Mouse (Mus musculus) intestine, embryonic 15.5 days (tissue): ENCODE measurements at regions not wholly inside any gene's neighbourhood (a gene's known extent, or its start where the extent isn't known, plus 50 kb on each side); places are given as distances from the start of the nearest gene placed in this dataset.
A peak's percentile ranks its signal among the peaks of the same experiment; 100 is the strongest.

ENCODE experiments used
- ATAC-seq: fragments of 200-750 bp; cut with Nextera tagmentation; 2 replicates; pipeline ENCODE4 v1.8.0; 2017; ENCODE audit warnings: moderate TSS enrichment, moderate library complexity
- H3K27ac ChIP-seq: fragments of 300-500 bp; sonication (generic); 2 replicates; pipeline ENCODE4 v1.5.1; 2015; ENCODE audit warnings: mild to moderate bottlenecking, inconsistent platforms
- H3K27me3 ChIP-seq: fragments of 300-500 bp; sonication (generic); replicated peaks from 2 replicates; pipeline ENCODE4 v1.6.1; 2015; ENCODE audit warnings: inconsistent platforms
- H3K36me3 ChIP-seq: fragments of 300-500 bp; sonication (generic); 2 replicates; pipeline ENCODE4 v1.6.1; 2015; ENCODE audit warnings: inconsistent platforms
- H3K4me1 ChIP-seq: fragments of 300-500 bp; sonication (generic); replicated peaks from 2 replicates; pipeline ENCODE4 v1.6.1; 2015; ENCODE audit warnings: inconsistent platforms
- H3K4me2 ChIP-seq: fragments of 300-500 bp; sonication (generic); replicated peaks from 2 replicates; pipeline ENCODE4 v1.6.1; 2015; ENCODE audit warnings: mild to moderate bottlenecking, inconsistent platforms
- H3K4me3 ChIP-seq: fragments of 300-500 bp; sonication (generic); replicated peaks from 2 replicates; pipeline ENCODE4 v1.5.1; 2015; ENCODE audit warnings: inconsistent platforms
- H3K9ac ChIP-seq: fragments of 300-500 bp; sonication (generic); 2 replicates; pipeline ENCODE4 v1.6.1; 2015; ENCODE audit warnings: inconsistent platforms
- H3K9me3 ChIP-seq: fragments of 300-500 bp; sonication (generic); 2 replicates; pipeline ENCODE4 v1.6.1; 2016; ENCODE audit warnings: inconsistent platforms
- WGBS: fragments of 180-500 bp; shearing (Covaris S2); methylation state at CpG from one replicate; pipeline ENCODE4 v1.1.7; 2015; 5-methylcytosine and 5-hydroxymethylcytosine counted together

DNA sequence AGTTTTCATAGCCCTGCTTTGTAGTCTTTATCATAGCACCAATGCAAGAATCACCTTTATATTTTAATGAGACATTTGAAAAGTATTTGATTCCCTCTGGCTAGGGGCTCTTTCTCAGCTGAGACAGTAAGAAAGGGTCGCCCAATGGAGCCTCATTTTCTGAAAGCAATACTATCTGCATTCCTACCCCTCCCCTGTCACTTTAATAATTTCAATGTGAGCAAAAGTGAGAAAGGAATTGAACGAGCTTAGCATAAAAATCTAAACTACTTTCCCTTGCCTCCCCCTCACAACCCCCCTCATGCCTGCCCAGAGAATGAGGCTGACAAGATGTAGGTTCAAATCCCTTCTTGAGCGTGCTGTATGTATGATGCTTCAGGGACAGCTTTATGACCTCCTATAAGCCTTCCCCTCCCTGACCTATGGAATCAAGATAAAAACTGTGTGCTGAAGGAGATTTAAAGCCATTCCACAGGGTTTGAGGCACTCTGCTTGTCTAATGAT lies 266.6 kb downstream of the Fam49a start:
- no peaks in the 10 kb centered on the region for H3K27me3 ChIP-seq
- H3K9me3 ChIP-seq: no peaks in the 10 kb centered on the region
- no peak overlapping the region for H3K4me2 ChIP-seq
- H3K27ac ChIP-seq: no peak overlapping the region
- no peak for ATAC-seq
- WGBS: 50% methylated on average over 3 of the region's 3 CpGs
- H3K9ac ChIP-seq: no peak overlapping the region
- H3K4me1 ChIP-seq: no peaks in the 10 kb centered on the region
- H3K36me3 ChIP-seq: no peaks in the 10 kb centered on the region
- no peak overlapping the region for H3K4me3 ChIP-seq

DNA sequence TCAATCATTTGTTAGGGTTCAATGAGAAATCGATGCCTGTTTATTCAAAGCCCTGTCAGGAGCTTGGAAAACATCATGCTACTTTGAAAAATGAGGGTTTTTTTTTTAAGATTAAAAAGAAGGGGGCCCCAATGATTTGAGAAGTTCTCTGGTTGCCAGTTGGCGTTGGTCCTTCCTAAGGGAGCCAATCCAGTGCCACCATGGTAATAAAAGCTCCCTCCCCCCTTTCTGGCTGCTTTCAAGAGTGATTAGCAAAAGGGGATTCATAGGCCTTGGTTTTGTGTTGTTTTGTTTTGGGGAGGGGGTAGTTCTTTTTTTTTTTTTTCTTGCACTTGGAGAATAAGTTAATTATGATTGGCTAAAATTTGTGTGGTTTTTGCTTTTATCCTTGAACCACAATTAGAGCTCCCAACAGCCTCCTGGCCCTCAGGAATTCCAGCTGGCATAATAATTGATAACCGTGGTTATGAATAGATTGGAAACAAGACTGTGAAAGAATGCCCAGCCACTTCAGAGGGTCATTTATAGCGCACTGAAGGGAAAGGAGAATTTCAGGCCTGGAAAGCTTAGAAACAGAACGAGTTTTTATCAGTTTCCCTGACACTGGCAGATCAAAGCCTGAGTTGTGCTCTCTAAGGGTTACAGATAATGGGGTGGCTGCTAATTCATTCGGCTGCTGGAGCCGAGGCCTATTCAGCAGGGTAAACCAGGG lies 266.0 kb downstream of the Fam49a start:
- no peaks in the 10 kb centered on the region for H3K36me3 ChIP-seq
- no peak overlapping the region for H3K4me3 ChIP-seq
- H3K4me2 ChIP-seq: no peak overlapping the region
- H3K9me3 ChIP-seq: no peaks in the 10 kb centered on the region
- no peak for ATAC-seq
- no peak overlapping the region for H3K9ac ChIP-seq
- WGBS: 39% methylated on average over 7 of the region's 7 CpGs
- no peak overlapping the region for H3K27ac ChIP-seq
- H3K4me1 ChIP-seq: no peaks in the 10 kb centered on the region
- no peaks in the 10 kb centered on the region for H3K27me3 ChIP-seq

DNA sequence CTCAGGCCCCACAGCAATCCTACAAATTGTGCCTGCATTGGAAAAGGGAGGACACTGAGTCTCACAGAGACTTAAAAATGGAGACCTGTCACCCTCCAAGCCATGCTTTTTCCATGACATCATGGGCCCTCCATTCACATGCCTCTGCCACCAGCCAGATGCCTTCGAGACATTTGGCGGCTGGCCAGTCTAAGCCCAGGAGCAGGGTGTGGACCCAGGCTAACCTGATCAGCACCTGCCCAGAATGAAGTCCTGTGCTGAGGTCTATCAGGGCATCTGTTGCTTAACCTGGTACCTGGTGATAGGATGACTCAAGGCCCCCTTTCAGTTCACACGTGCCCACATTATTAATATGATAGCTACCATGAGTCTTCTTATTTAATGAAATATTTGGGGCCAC lies 265.4 kb downstream of the Fam49a start:
- Histone ChIP-seq H3K9ac (no peak overlapping the region), H3K36me3 (no peaks in the 10 kb centered on the region), H3K4me3 (no peak overlapping the region), H3K27me3 (no peaks in the 10 kb centered on the region), H3K4me2 (no peak overlapping the region), H3K27ac (no peak overlapping the region), H3K9me3 (no peaks in the 10 kb centered on the region), H3K4me1 (no peaks in the 10 kb centered on the region)
- ATAC-seq: peak; percentile 51; the same call in 1 of the 2 replicates
- WGBS: 77% methylated on average over 3 of the region's 3 CpGs

DNA sequence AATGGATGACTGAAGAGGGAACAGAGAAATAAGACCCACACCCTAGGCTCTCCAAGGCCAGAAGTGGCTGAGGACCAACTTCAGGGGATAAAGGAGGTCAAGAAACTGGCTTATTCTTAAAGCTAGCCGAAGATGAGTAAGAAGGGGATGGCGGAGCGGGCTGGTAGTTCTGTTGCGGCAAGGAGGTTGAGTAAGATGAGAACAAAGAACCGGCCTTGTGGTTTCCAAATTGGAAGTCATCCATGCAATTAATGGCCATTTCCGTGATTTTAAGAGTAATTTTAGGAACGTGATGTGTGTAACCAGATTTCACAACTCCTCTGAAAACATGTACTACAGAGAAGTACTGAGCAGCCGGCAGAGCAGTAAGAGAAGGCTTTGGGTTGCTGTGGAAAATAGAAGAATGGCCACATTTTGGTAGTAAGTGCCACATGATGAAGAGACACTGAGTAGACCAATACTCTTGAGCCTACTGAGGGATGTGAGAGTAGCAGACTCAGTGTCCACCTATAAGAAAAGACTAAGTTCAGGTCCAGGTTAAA lies 258.4 kb downstream of the Fam49a start:
- ATAC-seq: no peak
- Histone ChIP-seq H3K27ac (no peak overlapping the region), H3K9me3 (no peaks in the 10 kb centered on the region), H3K9ac (no peak overlapping the region), H3K4me1 (no peaks in the 10 kb centered on the region), H3K27me3 (no peaks in the 10 kb centered on the region), H3K36me3 (no peaks in the 10 kb centered on the region), H3K4me3 (no peak overlapping the region), H3K4me2 (no peak overlapping the region)
- WGBS: 98% methylated on average over 8 of the region's 8 CpGs

DNA sequence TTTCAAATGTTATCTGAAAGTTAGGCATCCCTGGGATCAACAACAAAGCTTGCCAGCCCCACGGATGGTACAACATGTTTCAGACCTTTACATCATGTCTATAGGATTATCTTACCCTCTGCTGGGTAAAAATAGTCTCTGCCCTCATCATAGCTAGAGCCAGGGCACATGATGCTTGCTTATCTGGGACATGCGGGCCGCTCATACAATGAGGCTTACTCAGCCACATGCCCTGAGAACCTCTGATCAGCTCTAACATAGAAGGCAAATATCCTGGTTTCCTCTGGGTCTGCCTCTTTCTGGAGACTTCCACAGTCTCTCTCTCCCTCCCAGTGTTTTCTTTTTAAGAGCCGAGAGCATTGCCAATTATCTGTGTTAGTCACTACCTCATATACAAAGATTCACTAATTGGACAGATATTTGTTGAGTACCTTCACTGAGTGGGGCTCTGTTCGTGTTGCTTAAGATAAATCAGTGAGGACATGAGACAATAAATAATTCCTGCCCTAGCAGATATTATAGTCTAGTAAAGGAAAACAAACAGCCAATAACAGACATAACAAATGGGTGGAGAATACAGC lies 256.6 kb downstream of the Fam49a start:
- H3K4me2 ChIP-seq: no peak overlapping the region
- no peak overlapping the region for H3K27ac ChIP-seq
- no peak overlapping the region for H3K9ac ChIP-seq
- ATAC-seq: no peak
- no peaks in the 10 kb centered on the region for H3K36me3 ChIP-seq
- no peak overlapping the region for H3K4me3 ChIP-seq
- WGBS: 56% methylated on average over 5 of the region's 5 CpGs
- no peaks in the 10 kb centered on the region for H3K9me3 ChIP-seq
- no peaks in the 10 kb centered on the region for H3K27me3 ChIP-seq
- H3K4me1 ChIP-seq: no peaks in the 10 kb centered on the region

DNA sequence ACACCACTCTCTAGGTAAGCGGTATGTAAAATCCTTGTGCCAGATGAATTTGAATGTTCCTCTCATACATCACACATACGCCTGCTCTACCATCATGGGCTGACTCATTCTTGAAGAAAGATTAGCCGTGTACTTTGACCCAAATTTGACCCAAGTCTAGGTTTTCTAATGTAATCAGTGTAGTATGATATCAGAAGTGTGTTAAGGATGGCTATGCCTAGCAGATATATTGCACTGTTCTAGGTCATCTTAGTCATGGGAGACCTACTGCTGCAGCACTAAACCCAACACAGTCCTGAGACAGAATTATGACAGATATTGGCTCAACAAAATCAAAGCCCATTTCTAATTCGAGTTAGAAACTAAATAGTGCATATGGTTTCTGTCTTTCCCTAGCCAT lies 255.1 kb downstream of the Fam49a start:
- no peak overlapping the region for H3K9ac ChIP-seq
- H3K4me3 ChIP-seq: no peak overlapping the region
- no peaks in the 10 kb centered on the region for H3K4me1 ChIP-seq
- H3K27ac ChIP-seq: no peak overlapping the region
- H3K36me3 ChIP-seq: no peaks in the 10 kb centered on the region
- no peaks in the 10 kb centered on the region for H3K9me3 ChIP-seq
- ATAC-seq: peak; percentile 87
- WGBS: 71% methylated on average over 4 of the region's 4 CpGs
- H3K4me2 ChIP-seq: no peak overlapping the region
- H3K27me3 ChIP-seq: no peaks in the 10 kb centered on the region

GRCm38 (mm10) chr12:12510764-12511163 lies 248.8 kb downstream of the Fam49a start:
- Histone ChIP-seq H3K9me3 (no peaks in the 10 kb centered on the region), H3K27me3 (no peaks in the 10 kb centered on the region)

GRCm38 (mm10) chr12:12509164-12509937 lies 247.4 kb downstream of the Fam49a start:
- ATAC-seq: peak; percentile 96
- Histone ChIP-seq H3K4me1 (no peaks in the 10 kb centered on the region), H3K4me3 (no peak overlapping the region), H3K27me3 (no peaks in the 10 kb centered on the region), H3K36me3 (no peaks in the 10 kb centered on the region), H3K27ac (0 out of 2 replicates have a peak overlapping the region, but pooled peaks have one; percentile 48), H3K9me3 (no peaks in the 10 kb centered on the region), H3K4me2 (no peak overlapping the region), H3K9ac (no peak overlapping the region)
- WGBS: 22% methylated on average over 9 of the region's 9 CpGs

More at GRCm38 (mm10) chr12:12510764-12511163, 248.8 kb downstream of the Fam49a start:
- ATAC-seq: no peak
- Histone ChIP-seq H3K4me1 (no peaks in the 10 kb centered on the region), H3K27ac (no peak overlapping the region), H3K4me2 (no peak overlapping the region), H3K36me3 (no peaks in the 10 kb centered on the region), H3K9ac (no peak overlapping the region), H3K4me3 (no peak overlapping the region)

GRCm38 (mm10) chr12:12508487-12509125 lies 246.7 kb downstream of the Fam49a start:
- H3K27ac ChIP-seq: 0 out of 2 replicates have a peak overlapping the region, but pooled peaks have one; percentile 48
- no peaks in the 10 kb centered on the region for H3K27me3 ChIP-seq
- no peaks in the 10 kb centered on the region for H3K9me3 ChIP-seq
- H3K4me2 ChIP-seq: no peak overlapping the region
- WGBS: 56% methylated on average over 9 of the region's 9 CpGs
- H3K36me3 ChIP-seq: no peaks in the 10 kb centered on the region
- ATAC-seq: peak; percentile 40
- H3K9ac ChIP-seq: no peak overlapping the region
- H3K4me1 ChIP-seq: no peaks in the 10 kb centered on the region
- H3K4me3 ChIP-seq: no peak overlapping the region

DNA sequence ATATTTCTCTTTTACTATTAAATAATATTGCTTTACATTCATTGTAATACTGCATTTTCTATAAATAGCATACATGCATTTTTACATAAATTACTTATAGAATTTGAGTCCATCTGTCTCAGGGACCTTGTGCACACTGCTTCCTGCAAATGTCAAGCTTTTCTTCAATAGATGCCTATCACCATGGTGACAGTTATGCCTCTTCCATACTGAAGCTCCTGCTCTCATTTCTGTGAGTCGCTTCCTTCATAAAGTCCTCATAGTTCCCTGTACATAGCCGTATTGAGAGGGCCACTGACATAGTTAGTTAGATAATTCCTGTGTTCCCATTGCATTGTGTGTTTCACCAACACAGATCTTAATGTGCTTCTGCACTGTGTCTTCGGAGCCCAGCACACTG lies 244.7 kb downstream of the Fam49a start:
- 89% methylated on average over 3 of the region's 3 CpGs for WGBS
- H3K27ac ChIP-seq: no peak overlapping the region
- no peak for ATAC-seq

DNA sequence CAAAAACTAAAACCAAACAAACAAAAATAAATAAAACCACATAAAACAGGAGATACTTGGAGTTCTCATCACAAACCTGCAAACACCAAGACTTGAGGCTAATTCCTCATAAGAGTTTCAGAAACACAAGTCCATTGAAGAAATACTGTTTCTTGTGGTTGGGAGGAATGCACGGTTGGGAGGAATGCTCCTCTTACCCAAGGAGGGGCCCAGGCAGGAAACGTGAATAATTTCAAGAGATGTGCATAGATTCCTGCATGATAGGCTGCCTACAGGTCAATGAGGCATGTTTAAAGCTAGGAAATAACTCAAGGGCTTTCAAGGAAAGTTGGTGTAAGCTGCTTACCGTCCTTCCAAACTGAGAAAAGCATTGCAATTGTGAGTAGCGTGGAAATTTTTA lies 243.7 kb downstream of the Fam49a start:
- 70% methylated on average over 4 of the region's 4 CpGs for WGBS
- Histone ChIP-seq H3K36me3 (no peaks in the 10 kb centered on the region), H3K27ac (no peak overlapping the region), H3K9me3 (no peaks in the 10 kb centered on the region), H3K27me3 (no peaks in the 10 kb centered on the region), H3K9ac (no peak overlapping the region), H3K4me1 (no peaks in the 10 kb centered on the region), H3K4me3 (no peak overlapping the region), H3K4me2 (no peak overlapping the region)
- ATAC-seq: no peak

More for the DNA sequence above, 244.7 kb downstream of the Fam49a start:
- Histone ChIP-seq H3K36me3 (no peaks in the 10 kb centered on the region), H3K27me3 (no peaks in the 10 kb centered on the region), H3K9ac (no peak overlapping the region), H3K9me3 (no peaks in the 10 kb centered on the region), H3K4me2 (no peak overlapping the region), H3K4me3 (no peak overlapping the region), H3K4me1 (no peaks in the 10 kb centered on the region)

GRCm38 (mm10) chr12:12499903-12500302 lies 238.0 kb downstream of the Fam49a start:
- Histone ChIP-seq H3K9ac (no peak overlapping the region), H3K4me1 (no peaks in the 10 kb centered on the region), H3K4me3 (no peak overlapping the region), H3K9me3 (no peaks in the 10 kb centered on the region), H3K4me2 (no peak overlapping the region), H3K27ac (no peak overlapping the region), H3K36me3 (no peaks in the 10 kb centered on the region), H3K27me3 (no peaks in the 10 kb centered on the region)
- WGBS: 78% methylated on average over 3 of the region's 3 CpGs
- ATAC-seq: no peak
